Mouse (Mus musculus) lung, postnatal 0 days (tissue): Measurements from ENCODE around the gene Ly6g6c. TPM values are rescaled to one million over a fixed set of nuclear protein-coding genes. Genes with fewer than 3 reads are reported as not detected.

Source experiments
- ATAC-seq: fragments of 200-750 bp; cut with Nextera tagmentation; 2 replicates; pipeline ENCODE4 v1.8.0; 2017; ENCODE audit warnings: moderate library complexity
- DNase-seq: peaks from one replicate; pipeline ENCODE4 v3.0.0-alpha.2; 2016; ENCODE audit warnings: low spot score
- H3K27ac ChIP-seq: fragments of 300-500 bp; sonication (generic); 2 replicates; pipeline ENCODE4 v1.5.1; 2014; ENCODE audit warnings: antibody characterized with exemption, mild to moderate bottlenecking, low read length, mixed read lengths
- H3K27me3 ChIP-seq: fragments of 300-500 bp; sonication (generic); replicated peaks from 2 replicates; pipeline ENCODE4 v1.6.1; 2014; ENCODE audit warnings: low read length, mixed read lengths; ENCODE audit not compliant: insufficient read depth
- H3K36me3 ChIP-seq: fragments of 300-500 bp; sonication (generic); 2 replicates; pipeline ENCODE4 v1.6.1; 2014; ENCODE audit warnings: low read length, mixed read lengths; ENCODE audit not compliant: insufficient read depth
- H3K4me1 ChIP-seq: fragments of 300-500 bp; sonication (generic); 2 replicates; pipeline ENCODE4 v1.6.1; 2014; ENCODE audit warnings: antibody characterized with exemption, low read depth, low read length, mixed read lengths; ENCODE audit not compliant: insufficient read depth
- H3K4me2 ChIP-seq: fragments of 300-500 bp; sonication (generic); replicated peaks from 2 replicates; pipeline ENCODE4 v1.6.1; 2014; ENCODE audit warnings: low read depth, mild to moderate bottlenecking, low read length, moderate library complexity, mixed read lengths
- H3K4me3 ChIP-seq: fragments of 300-500 bp; sonication (generic); 2 replicates; pipeline ENCODE4 v1.5.1; 2014; ENCODE audit warnings: low read depth, low read length
- H3K9ac ChIP-seq: fragments of 300-500 bp; sonication (generic); replicated peaks from 2 replicates; pipeline ENCODE4 v1.6.1; 2014; ENCODE audit warnings: low read depth, mild to moderate bottlenecking
- H3K9me3 ChIP-seq: fragments of 300-500 bp; sonication (generic); 2 replicates; pipeline ENCODE4 v1.6.1; 2016; ENCODE audit warnings: low read length, mixed read lengths
- CTCF ChIP-seq: IDR thresholded peaks from 2 replicates; pipeline ENCODE4 v1.5.1; 2016; ENCODE audit warnings: antibody characterized with exemption, mild to moderate bottlenecking
- EP300 ChIP-seq: IDR thresholded peaks from 2 replicates; pipeline ENCODE4 v1.6.1; 2016; ENCODE audit warnings: antibody characterized with exemption, mild to moderate bottlenecking, control low read depth
- WGBS: fragments of 180-500 bp; shearing (Covaris S2); extraction: QIAGEN DNeasy Blood & Tissue Kit; methylation state at CpG from one replicate; pipeline ENCODE4 v1.1.7; 2014; 5-methylcytosine and 5-hydroxymethylcytosine counted together
- polyA plus RNA-seq: library from polyadenylated mRNA; unstranded; fragments of >200 nt; fragmentation: Nextera tagmentation; extraction: Ambion mirVana; gene quantifications from 2 replicates; pipeline ENCODE4 v1.2.1, GENCODE M21; 2015

Gene Ly6g6c
- polyA plus RNA-seq, 1 experiment from 2014 or later, result 4.9 TPM

- peak overlapping the region; percentile 36 for H3K9ac ChIP-seq
- ATAC-seq, result peak; percentile 50; the same call in 1 of the 2 replicates
- no peaks in the 10 kb centered on the region for H3K36me3 ChIP-seq
- TF ChIP-seq EP300 (no peak), CTCF (no peak)
- no peaks in the 10 kb centered on the region for H3K9me3 ChIP-seq
- H3K27me3 ChIP-seq, result no peaks in the 10 kb centered on the region
- no peak for DNase-seq
- no peaks in the 10 kb centered on the region for H3K4me1 ChIP-seq
- 24% methylated on average over 2 of the region's 2 CpGs for WGBS
- H3K4me3 ChIP-seq, result peak overlapping the region; percentile 38
- peak overlapping the region; percentile 56 for H3K4me2 ChIP-seq
- H3K27ac ChIP-seq, result peak overlapping the region; percentile 76
Observed at GRCm38 (mm10) chr17:35077285-35077684, 12.1 kb downstream of the Ly6g6c start.

- no peaks in the 10 kb centered on the region for H3K9me3 ChIP-seq
- peak within 1 kb of the TSS; percentile 56 for H3K4me2 ChIP-seq
- ATAC-seq (peak; percentile 95), DNase-seq (peak; percentile 88)
- no peaks in the 10 kb centered on the region for H3K27me3 ChIP-seq
- H3K4me3 ChIP-seq, result peak within 1 kb of the TSS; percentile 38
- H3K27ac ChIP-seq, result peak within 1 kb of the TSS; percentile 76
- no peaks in the 10 kb centered on the region for H3K4me1 ChIP-seq
- TF ChIP-seq CTCF (peak; percentile 85), EP300 (no peak)
- H3K9ac ChIP-seq, result peak within 1 kb of the TSS; percentile 36
- H3K36me3 ChIP-seq, result no peaks in the 10 kb centered on the region
- 3% methylated on average over 14 of the region's 14 CpGs for WGBS
Observed at GRCm38 (mm10) chr17:35077786-35078233, 12.6 kb downstream of the Ly6g6c start, which contains the start of gene Ly6g6d. Ly6g6d (minus strand) TSS chr17:35078065.

GRCm38 (mm10) chr17:35079778-35080177 is 14.6 kb downstream of the Ly6g6c start:
- Histone ChIP-seq H3K9ac (no peak overlapping the region), H3K36me3 (no peaks in the 10 kb centered on the region), H3K4me2 (no peak overlapping the region), H3K27me3 (no peaks in the 10 kb centered on the region), H3K9me3 (no peaks in the 10 kb centered on the region), H3K4me1 (no peaks in the 10 kb centered on the region), H3K4me3 (no peak overlapping the region), H3K27ac (no peak overlapping the region)
- ATAC-seq (no peak), DNase-seq (no peak)
- no peak for TF ChIP-seq CTCF
- TF ChIP-seq EP300, result no peak
- WGBS, result 39% methylated on average over 9 of the region's 9 CpGs

- no peak overlapping the region for H3K4me2 ChIP-seq
- ATAC-seq (no peak), DNase-seq (no peak)
- H3K4me1 ChIP-seq, result no peaks in the 10 kb centered on the region
- no peaks in the 10 kb centered on the region for H3K9me3 ChIP-seq
- H3K27me3 ChIP-seq, result no peaks in the 10 kb centered on the region
- no peak overlapping the region for H3K4me3 ChIP-seq
- TF ChIP-seq EP300, result no peak
- no peak for TF ChIP-seq CTCF
- no peak overlapping the region for H3K9ac ChIP-seq
- 54% methylated on average over 6 of the region's 6 CpGs for WGBS
- no peaks in the 10 kb centered on the region for H3K36me3 ChIP-seq
- no peak overlapping the region for H3K27ac ChIP-seq
Observed at GRCm38 (mm10) chr17:35080248-35080647, 15.1 kb downstream of the Ly6g6c start.

GRCm38 (mm10) chr17:35080710-35081109 is 15.5 kb downstream of the Ly6g6c start:
- TF ChIP-seq EP300, result no peak
- TF ChIP-seq CTCF, result no peak
- no peak overlapping the region for H3K9ac ChIP-seq
- no peaks in the 10 kb centered on the region for H3K9me3 ChIP-seq
- H3K4me1 ChIP-seq, result no peaks in the 10 kb centered on the region
- no peaks in the 10 kb centered on the region for H3K36me3 ChIP-seq
- no peak overlapping the region for H3K4me3 ChIP-seq
- no peak overlapping the region for H3K27ac ChIP-seq
- DNase-seq (no peak), ATAC-seq (no peak)
- no peaks in the 10 kb centered on the region for H3K27me3 ChIP-seq
- WGBS, result 85% methylated on average over 4 of the region's 4 CpGs
- no peak overlapping the region for H3K4me2 ChIP-seq

- WGBS, result 81% methylated on average over 16 of the region's 16 CpGs
- no peak for ATAC-seq
- H3K9me3 ChIP-seq, result no peaks in the 10 kb centered on the region
- no peak overlapping the region for H3K4me2 ChIP-seq
- no peak for TF ChIP-seq EP300
- TF ChIP-seq CTCF, result no peak
- no peaks in the 10 kb centered on the region for H3K4me1 ChIP-seq
- no peak overlapping the region for H3K9ac ChIP-seq
- no peak for DNase-seq
- H3K4me3 ChIP-seq, result no peak overlapping the region
- no peak overlapping the region for H3K27ac ChIP-seq
- no peaks in the 10 kb centered on the region for H3K36me3 ChIP-seq
- no peaks in the 10 kb centered on the region for H3K27me3 ChIP-seq
Observed at GRCm38 (mm10) chr17:35082841-35083576, 17.8 kb downstream of the Ly6g6c start.
